Mouse (Mus musculus) liver, postnatal 0 days (tissue): ENCODE measurements around the gene Olfr1369-ps1.

Experiments used
- CTCF ChIP-seq: sonication (generic); IDR thresholded peaks from 2 replicates; pipeline ENCODE4 v1.5.1; 2016; ENCODE audit warnings: antibody characterized with exemption, low read depth
- EP300 ChIP-seq: IDR thresholded peaks from 2 replicates; pipeline ENCODE4 v1.6.1; 2016; ENCODE audit warnings: antibody characterized with exemption, low read depth, mild to moderate bottlenecking

- no peak for TF ChIP-seq EP300
- no peak for TF ChIP-seq CTCF
These were observed 55.9 kb downstream of the Olfr1369-ps1 start for GRCm38 (mm10) chr13:21166936-21167909.
